Mouse (Mus musculus) testis, adult 2 months (tissue): ENCODE results near the gene Olfr1512.

Experiments
- CTCF ChIP-seq: fragments of 200-500 bp; IDR thresholded peaks from 2 replicates; pipeline ENCODE4 v1.5.1; 2012; ENCODE audit warnings: low read depth, mild to moderate bottlenecking, inconsistent platforms, low read length, moderate library complexity; ENCODE audit not compliant: control insufficient read depth, insufficient read depth, insufficient replicate concordance
- POLR2A ChIP-seq: fragments of 200-500 bp; IDR thresholded peaks from 2 replicates; pipeline ENCODE4 v1.6.1; 2012; ENCODE audit warnings: low read depth, mild to moderate bottlenecking, inconsistent platforms, low read length, moderate library complexity; ENCODE audit not compliant: control insufficient read depth

- TF ChIP-seq POLR2A: no peak
- no peak for TF ChIP-seq CTCF
Measured at GRCm38 (mm10) chr14:52414273-52414672, 35.3 kb upstream of the Olfr1512 start, which contains the start of gene Olfr1510.
